Mouse (Mus musculus): ENCODE measurements around the gene Olfr263.

DNA sequence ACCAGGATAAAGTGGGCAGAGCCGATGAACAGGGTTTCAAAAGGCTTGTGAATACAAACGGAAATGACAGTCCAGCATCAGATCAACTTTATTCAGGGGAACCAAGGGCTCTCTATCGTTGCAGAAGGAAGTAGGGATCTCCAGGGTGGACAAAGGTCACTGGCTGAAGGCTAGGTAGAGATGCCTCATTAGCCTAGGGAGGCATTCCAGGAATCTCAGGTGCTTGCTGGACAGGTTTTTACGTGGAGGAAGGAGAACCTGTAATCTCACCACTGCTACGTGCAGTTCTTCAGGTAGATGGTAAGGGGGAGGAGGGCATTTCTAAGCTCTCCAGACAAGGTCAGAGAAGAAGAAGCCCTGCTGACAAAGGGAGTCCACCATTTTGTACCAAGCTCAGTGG is 48.2 kb downstream of the Olfr263 start:
- TF ChIP-seq CTCF (IDR thresholded peaks at IDR 0.05; ENCODE audit: low read depth) (no peak), EP300 (IDR thresholded peaks at IDR 0.05; ENCODE audit: low read depth) (no peak)

Measured in heart, postnatal 0 days (tissue).